Mouse (Mus musculus) MEL (cell line): ENCODE results near the gene Fam214a.

Experiments
- CHD1 ChIP-seq: IDR thresholded peaks from 2 replicates; pipeline ENCODE4 v1.6.1; 2012; ENCODE audit warnings: low read depth, mild to moderate bottlenecking, inconsistent platforms, low read length, improper control_type of control experiment
- CTCF ChIP-seq, 3 experiments: IDR thresholded peaks in 2 of 3; conservative IDR thresholded peaks in 1 of 3; 2 replicates each; pipeline ENCODE4 v1.5.1; 2011 to 2012; ENCODE audit warnings: low read length in 3 of 3, low read depth in 2 of 3, mild to moderate bottlenecking in 2 of 3, improper control_type of control experiment in 1 of 3, inconsistent platforms in 1 of 3, mixed read lengths in 1 of 3, moderate library complexity in 1 of 3; ENCODE audit not compliant: control insufficient read depth in 1 of 3, insufficient read depth in 1 of 3, poor library complexity in 1 of 3, severe bottlenecking in 1 of 3
- EP300 ChIP-seq, 2 experiments: IDR thresholded peaks; 2 replicates each; pipeline ENCODE4 v1.6.1; 2011; ENCODE audit warnings: improper control_type of control experiment in 2 of 2, low read length in 2 of 2, low read depth in 1 of 2, mild to moderate bottlenecking in 1 of 2
- GATA1 ChIP-seq: IDR thresholded peaks from 2 replicates; pipeline ENCODE4 v1.6.1; 2011; ENCODE audit warnings: low read depth, low read length, improper control_type of control experiment
- MAFK ChIP-seq: IDR thresholded peaks from 2 replicates; pipeline ENCODE4 v1.6.1; 2011; ENCODE audit warnings: low read depth, mild to moderate bottlenecking, low read length, improper control_type of control experiment, borderline replicate concordance
- NELFE ChIP-seq: IDR thresholded peaks from 2 replicates; pipeline ENCODE4 v1.6.1; 2011; ENCODE audit warnings: low read depth, low read length, improper control_type of control experiment
- POLR2A ChIP-seq, 2 experiments: IDR thresholded peaks; 2 replicates each; pipeline ENCODE4 v1.6.1; 2011 to 2012; ENCODE audit warnings: low read length in 2 of 2, mild to moderate bottlenecking in 2 of 2, control low read depth in 1 of 2, improper control_type of control experiment in 1 of 2, low read depth in 1 of 2, moderate library complexity in 1 of 2; ENCODE audit not compliant: control insufficient read depth in 1 of 2, insufficient read depth in 1 of 2, poor library complexity in 1 of 2
- RCOR1 ChIP-seq: IDR thresholded peaks from 2 replicates; pipeline ENCODE4 v1.6.1; 2012; ENCODE audit warnings: low read depth, mild to moderate bottlenecking, inconsistent platforms, low read length, improper control_type of control experiment
- ZMIZ1 ChIP-seq: IDR thresholded peaks from 2 replicates; pipeline ENCODE4 v1.6.1; 2012; ENCODE audit warnings: low read depth, mild to moderate bottlenecking, inconsistent platforms, low read length, improper control_type of control experiment, moderate library complexity

GRCm38 (mm10) chr9:75051841-75052240, 99.2 kb downstream of the Fam214a start:
- TF ChIP-seq GATA1 (no peak), CTCF (IDR thresholded peaks at IDR 0.05 in 2 of 3, conservative IDR thresholded peaks at IDR 0.05 in 1 of 3; ENCODE audit: control insufficient read depth in 1 of 3, insufficient read depth in 1 of 3, low read depth in 2 of 3, low read length in 3 of 3, poor library complexity in 1 of 3, severe bottlenecking in 1 of 3) (no peak), POLR2A (IDR thresholded peaks at IDR 0.05; ENCODE audit: control insufficient read depth in 1 of 2, insufficient read depth in 1 of 2, low read depth in 1 of 2, low read length in 2 of 2, poor library complexity in 1 of 2) (no peak), ZMIZ1 (no peak), EP300 (IDR thresholded peaks at IDR 0.05; ENCODE audit: low read depth in 1 of 2, low read length in 2 of 2) (no peak), CHD1 (no peak), NELFE (no peak), RCOR1 (no peak), MAFK (no peak)
